Mouse (Mus musculus) hindbrain, embryonic 12.5 days (tissue): ENCODE results near the gene Foxc2. TPM values are rescaled to one million over a fixed set of nuclear protein-coding genes. Genes with fewer than 3 reads are reported as not detected.

ENCODE experiments used
- ATAC-seq: fragments of 200-750 bp; cut with Nextera tagmentation; 2 replicates; pipeline ENCODE4 v1.8.0; 2017; ENCODE audit warnings: moderate TSS enrichment; ENCODE audit not compliant: low FRiP score
- H3K27ac ChIP-seq: fragments of 300-500 bp; sonication (generic); 2 replicates; pipeline ENCODE4 v1.5.1; 2016; ENCODE audit warnings: mild to moderate bottlenecking
- H3K27me3 ChIP-seq: fragments of 300-500 bp; sonication (generic); 2 replicates; pipeline ENCODE4 v1.6.1; 2016; ENCODE audit warnings: mild to moderate bottlenecking
- H3K36me3 ChIP-seq: fragments of 300-500 bp; sonication (generic); 2 replicates; pipeline ENCODE4 v1.6.1; 2016; ENCODE audit warnings: mild to moderate bottlenecking
- H3K4me1 ChIP-seq: fragments of 300-500 bp; sonication (generic); 2 replicates; pipeline ENCODE4 v1.6.1; 2016
- H3K4me2 ChIP-seq: fragments of 300-500 bp; sonication (generic); replicated peaks from 2 replicates; pipeline ENCODE4 v1.6.1; 2016; ENCODE audit warnings: mild to moderate bottlenecking
- H3K4me3 ChIP-seq: fragments of 300-500 bp; sonication (generic); 2 replicates; pipeline ENCODE4 v1.5.1; 2016; ENCODE audit warnings: mild to moderate bottlenecking
- H3K9ac ChIP-seq: fragments of 300-500 bp; sonication (generic); 2 replicates; pipeline ENCODE4 v1.6.1; 2016; ENCODE audit warnings: mild to moderate bottlenecking, moderate library complexity
- H3K9me3 ChIP-seq: fragments of 300-500 bp; sonication (generic); replicated peaks from 2 replicates; pipeline ENCODE4 v1.6.1; 2016; ENCODE audit warnings: mild to moderate bottlenecking
- WGBS: fragments of 180-500 bp; shearing (Covaris S2); methylation state at CpG from one replicate; pipeline ENCODE4 v1.1.7; 2016; 5-methylcytosine and 5-hydroxymethylcytosine counted together
- polyA plus RNA-seq: library from polyadenylated mRNA; unstranded; fragments of >200 nt; fragmentation: Nextera tagmentation; extraction: Ambion mirVana; gene quantifications from 2 replicates; pipeline ENCODE4 v1.2.1, GENCODE M21; 2016

The Foxc2 gene
- polyA plus RNA-seq, 1 experiment from 2014 or later = 25.4 TPM

DNA sequence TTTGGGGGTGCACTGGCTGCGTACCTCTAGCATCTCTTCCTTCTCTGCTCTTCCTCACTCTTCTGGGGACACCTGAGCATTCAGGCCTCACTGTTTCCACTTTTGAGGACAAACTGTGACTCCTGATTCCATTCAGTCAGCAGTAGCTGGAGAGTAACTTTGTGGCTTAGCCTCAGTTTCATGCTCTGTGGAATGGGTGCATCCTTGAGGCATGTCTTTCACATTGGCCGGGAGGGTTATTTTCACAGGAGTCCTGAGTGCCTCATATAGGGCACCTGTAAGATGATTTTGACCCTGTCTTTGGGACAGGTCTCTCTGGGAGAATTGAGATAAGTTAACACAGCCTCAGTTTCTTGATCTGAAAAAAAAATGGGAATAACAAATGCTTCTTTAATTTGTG, 7.1 kb downstream of the Foxc2 start:
- peaks cover 98% of the 10 kb centered on the region for H3K27me3 ChIP-seq
- H3K4me2 ChIP-seq = no peak overlapping the region
- H3K4me1 ChIP-seq = peaks cover 11% of the 10 kb centered on the region
- WGBS = 39% methylated on average over 2 of the region's 2 CpGs
- H3K4me3 ChIP-seq = no peak overlapping the region
- no peak for ATAC-seq
- H3K27ac ChIP-seq = no peak overlapping the region
- no peak overlapping the region for H3K9ac ChIP-seq
- H3K36me3 ChIP-seq = no peaks in the 10 kb centered on the region
- H3K9me3 ChIP-seq = peaks cover 6% of the 10 kb centered on the region; the same call in 1 of the 2 replicates

DNA sequence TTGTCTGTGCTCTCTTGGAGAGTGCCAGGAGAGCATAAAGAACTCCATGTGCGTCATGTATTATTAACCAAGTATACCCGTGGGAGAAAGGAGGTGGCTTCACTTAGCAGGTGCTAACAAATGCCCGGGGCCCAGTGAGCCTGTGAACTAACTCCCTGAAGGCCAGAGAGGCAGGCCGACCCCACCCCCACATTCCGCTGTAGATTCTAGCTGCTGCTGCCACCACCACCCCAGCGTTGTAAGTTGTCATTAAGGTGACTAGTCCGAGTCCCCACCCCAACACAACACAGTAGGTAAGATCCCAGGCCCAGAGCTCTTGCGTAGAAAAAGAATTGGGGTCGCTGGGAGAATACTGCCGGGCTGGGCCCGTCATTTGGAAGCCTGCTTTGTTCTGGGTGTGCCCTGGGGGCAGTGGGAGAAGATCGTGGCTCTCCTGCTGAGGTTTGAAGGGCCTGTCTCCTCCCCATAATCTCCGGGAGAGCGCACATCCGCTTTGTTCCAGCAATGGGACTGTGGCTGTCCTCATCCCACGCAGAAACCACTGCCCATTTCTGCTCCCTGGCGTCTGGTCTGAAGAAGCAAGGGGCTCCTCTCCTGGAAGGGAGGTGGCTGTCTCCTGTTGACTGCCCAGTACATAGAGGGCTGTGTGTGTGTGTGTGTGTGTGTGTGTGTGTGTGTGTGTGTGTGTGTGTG, 8.7 kb downstream of the Foxc2 start:
- WGBS = 2% methylated on average over 17 of the region's 17 CpGs
- Histone ChIP-seq H3K27me3 (peaks cover 100% of the 10 kb centered on the region), H3K4me2 (peak overlapping the region; percentile 43), H3K9me3 (peaks cover 6% of the 10 kb centered on the region; the same call in 1 of the 2 replicates), H3K4me1 (peaks cover 22% of the 10 kb centered on the region), H3K36me3 (no peaks in the 10 kb centered on the region), H3K4me3 (no peak overlapping the region), H3K9ac (no peak overlapping the region), H3K27ac (no peak overlapping the region)
- ATAC-seq = 0 out of 2 replicates have a peak, but pooled peaks have one; percentile 11

DNA sequence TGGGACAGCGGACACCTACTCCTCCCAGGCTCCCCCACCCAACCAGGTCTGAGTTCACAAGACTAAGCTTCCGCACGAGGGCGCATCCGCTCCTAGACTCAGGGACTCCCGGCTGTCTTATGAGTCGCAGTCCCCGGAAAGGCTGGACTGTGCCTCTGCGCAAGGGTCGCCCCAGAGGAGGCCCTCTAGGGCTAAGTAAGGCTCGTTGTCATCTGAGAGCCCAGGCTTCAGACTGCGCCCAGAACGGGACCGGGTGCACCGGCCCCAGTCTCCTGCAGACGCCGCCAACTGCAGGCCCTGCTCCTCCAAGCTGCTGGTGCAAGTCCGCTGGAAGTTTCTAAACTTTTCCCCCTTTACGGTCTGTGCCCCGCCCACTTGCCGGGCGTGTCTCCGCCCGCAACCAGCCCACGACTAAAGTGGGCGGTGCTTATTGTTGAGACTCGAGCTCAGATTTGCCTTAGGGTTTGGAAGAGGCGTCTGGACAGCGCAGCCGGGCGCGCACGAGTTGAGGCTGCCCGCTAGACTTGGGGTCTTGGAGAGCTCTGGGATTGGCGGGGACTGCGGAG, 9.4 kb downstream of the Foxc2 start:
- Histone ChIP-seq H3K36me3 (no peaks in the 10 kb centered on the region), H3K4me2 (peak overlapping the region; percentile 43), H3K4me3 (peak overlapping the region; percentile 23), H3K9me3 (peaks cover 6% of the 10 kb centered on the region; the same call in 1 of the 2 replicates), H3K27me3 (peaks cover 100% of the 10 kb centered on the region), H3K9ac (no peak overlapping the region), H3K27ac (no peak overlapping the region), H3K4me1 (peaks cover 22% of the 10 kb centered on the region)
- WGBS = under 1% methylated on average over 35 of the region's 36 CpGs
- peak; percentile 54 for ATAC-seq

DNA sequence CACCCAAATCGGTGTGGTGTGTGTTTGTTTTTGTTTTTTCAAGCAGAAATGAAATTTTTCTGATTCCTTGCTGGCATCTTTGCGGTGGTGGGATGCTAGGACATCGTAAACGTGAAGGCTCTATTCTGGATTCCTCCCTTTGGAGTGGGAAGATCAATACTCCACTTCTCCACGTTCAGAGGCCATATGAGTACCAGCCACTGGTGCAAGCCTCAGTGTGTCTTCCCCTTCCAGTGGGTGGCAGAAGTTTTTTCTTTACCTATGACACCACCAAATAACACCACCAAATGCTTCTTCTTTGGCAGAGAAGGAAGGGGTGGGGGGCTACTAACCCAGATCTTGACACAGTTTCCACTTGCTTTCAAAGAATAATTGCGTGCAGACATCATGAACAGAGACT, 10.2 kb downstream of the Foxc2 start:
- H3K4me1 ChIP-seq = peaks cover 22% of the 10 kb centered on the region
- 4% methylated on average over 6 of the region's 6 CpGs for WGBS
- H3K9ac ChIP-seq = no peak overlapping the region
- H3K4me2 ChIP-seq = peak overlapping the region; percentile 43; the same call in 1 of the 2 replicates
- ATAC-seq = no peak
- peaks cover 6% of the 10 kb centered on the region; the same call in 1 of the 2 replicates for H3K9me3 ChIP-seq
- peaks cover 100% of the 10 kb centered on the region for H3K27me3 ChIP-seq
- H3K36me3 ChIP-seq = no peaks in the 10 kb centered on the region
- H3K27ac ChIP-seq = no peak overlapping the region
- H3K4me3 ChIP-seq = 0 out of 2 replicates have a peak overlapping the region, but pooled peaks have one; percentile 23

DNA sequence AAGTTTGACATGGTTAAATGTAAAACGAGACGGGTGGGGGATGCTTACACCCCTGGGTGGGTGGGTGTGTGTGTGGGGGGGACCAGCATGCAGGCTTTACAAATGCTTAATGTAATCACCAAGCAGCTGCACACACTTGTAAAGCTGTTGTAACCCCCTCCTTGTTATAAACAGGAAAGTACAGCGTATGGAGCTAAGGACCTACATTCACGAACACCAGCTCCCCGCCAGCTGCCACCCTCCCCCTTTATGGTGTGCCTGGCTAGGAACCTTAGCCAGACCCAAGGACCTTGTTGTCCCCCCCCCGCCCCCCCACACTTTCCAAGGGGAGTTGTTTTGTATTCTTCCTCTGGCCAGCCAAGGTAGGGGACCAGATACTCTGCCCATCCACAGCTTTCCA, 10.7 kb downstream of the Foxc2 start:
- no peaks in the 10 kb centered on the region for H3K36me3 ChIP-seq
- no peak overlapping the region for H3K9ac ChIP-seq
- no peak overlapping the region for H3K4me3 ChIP-seq
- no peak overlapping the region for H3K27ac ChIP-seq
- H3K4me2 ChIP-seq = no peak overlapping the region
- H3K9me3 ChIP-seq = peaks cover 6% of the 10 kb centered on the region; the same call in 1 of the 2 replicates
- peaks cover 22% of the 10 kb centered on the region for H3K4me1 ChIP-seq
- 7% methylated on average over 6 of the region's 6 CpGs for WGBS
- no peak for ATAC-seq
- peaks cover 98% of the 10 kb centered on the region for H3K27me3 ChIP-seq

DNA sequence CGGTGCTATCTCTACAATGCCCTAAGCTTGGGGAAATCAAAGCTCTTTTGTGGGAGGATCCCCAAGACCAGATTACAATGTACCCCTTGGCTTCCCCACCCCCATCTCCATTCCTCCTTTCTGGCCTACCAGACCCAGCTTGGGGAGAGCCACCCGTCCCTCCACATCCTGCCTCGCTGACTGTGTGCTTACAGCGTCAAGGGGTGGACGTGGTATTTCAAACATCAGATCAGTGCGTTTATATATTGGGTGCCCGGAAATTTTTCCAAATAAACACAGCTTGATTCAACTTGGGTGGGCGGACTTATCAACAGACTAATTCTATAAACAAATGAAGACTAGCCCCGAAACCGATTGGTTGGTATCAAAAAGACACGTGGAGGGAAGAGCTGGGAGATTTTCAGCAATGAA, 11.3 kb downstream of the Foxc2 start:
- WGBS = 7% methylated on average over 11 of the region's 11 CpGs
- H3K27ac ChIP-seq = no peak overlapping the region
- H3K36me3 ChIP-seq = no peaks in the 10 kb centered on the region
- no peak overlapping the region for H3K4me2 ChIP-seq
- H3K4me1 ChIP-seq = peaks cover 22% of the 10 kb centered on the region
- no peak overlapping the region for H3K4me3 ChIP-seq
- H3K9ac ChIP-seq = no peak overlapping the region
- peaks cover 6% of the 10 kb centered on the region; the same call in 1 of the 2 replicates for H3K9me3 ChIP-seq
- ATAC-seq = no peak
- peaks cover 98% of the 10 kb centered on the region for H3K27me3 ChIP-seq

DNA sequence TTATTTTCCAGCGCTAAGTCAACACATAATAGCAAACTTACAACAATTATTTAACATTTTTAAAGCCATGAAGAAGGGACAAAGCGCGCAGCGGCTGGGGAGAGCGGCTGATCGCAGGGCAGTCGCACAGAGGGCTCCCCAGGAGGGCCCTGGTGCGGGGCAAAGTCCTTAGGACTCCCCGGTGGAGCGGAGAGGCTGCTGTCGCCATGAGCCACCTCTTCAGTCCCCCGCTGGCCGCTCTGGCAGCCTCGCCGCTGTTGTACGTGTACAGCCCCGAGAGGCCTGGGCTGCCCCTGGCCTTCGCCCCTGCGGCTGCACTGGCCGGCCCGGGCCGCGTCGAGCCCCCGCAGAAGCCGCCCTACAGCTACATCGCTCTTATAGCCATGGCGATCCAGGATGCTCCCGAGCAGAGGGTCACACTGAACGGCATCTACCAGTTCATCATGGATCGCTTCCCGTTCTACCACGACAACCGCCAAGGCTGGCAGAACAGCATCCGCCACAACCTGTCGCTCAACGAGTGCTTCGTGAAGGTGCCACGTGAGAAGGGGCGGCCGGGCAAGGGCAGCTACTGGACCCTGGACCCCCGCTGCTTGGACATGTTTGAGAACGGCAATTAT, 11.9 kb downstream of the Foxc2 start, which contains the start of gene Foxl1:
Gene Foxl1 (plus strand): TSS at position 185 of the 620 bp plus-strand sequence.
- H3K4me2 ChIP-seq = peak within 1 kb of the TSS; percentile 33
- H3K4me1 ChIP-seq = peaks cover 22% of the 10 kb centered on the region
- peaks cover 97% of the 10 kb centered on the region for H3K27me3 ChIP-seq
- peaks cover 6% of the 10 kb centered on the region; the same call in 1 of the 2 replicates for H3K9me3 ChIP-seq
- peak within 1 kb of the TSS; percentile 13 for H3K4me3 ChIP-seq
- no peaks in the 10 kb centered on the region for H3K36me3 ChIP-seq
- H3K9ac ChIP-seq = no peak within 1 kb of the TSS
- no peak for ATAC-seq
- WGBS = under 1% methylated on average over 43 of the region's 43 CpGs
- H3K27ac ChIP-seq = no peak within 1 kb of the TSS

DNA sequence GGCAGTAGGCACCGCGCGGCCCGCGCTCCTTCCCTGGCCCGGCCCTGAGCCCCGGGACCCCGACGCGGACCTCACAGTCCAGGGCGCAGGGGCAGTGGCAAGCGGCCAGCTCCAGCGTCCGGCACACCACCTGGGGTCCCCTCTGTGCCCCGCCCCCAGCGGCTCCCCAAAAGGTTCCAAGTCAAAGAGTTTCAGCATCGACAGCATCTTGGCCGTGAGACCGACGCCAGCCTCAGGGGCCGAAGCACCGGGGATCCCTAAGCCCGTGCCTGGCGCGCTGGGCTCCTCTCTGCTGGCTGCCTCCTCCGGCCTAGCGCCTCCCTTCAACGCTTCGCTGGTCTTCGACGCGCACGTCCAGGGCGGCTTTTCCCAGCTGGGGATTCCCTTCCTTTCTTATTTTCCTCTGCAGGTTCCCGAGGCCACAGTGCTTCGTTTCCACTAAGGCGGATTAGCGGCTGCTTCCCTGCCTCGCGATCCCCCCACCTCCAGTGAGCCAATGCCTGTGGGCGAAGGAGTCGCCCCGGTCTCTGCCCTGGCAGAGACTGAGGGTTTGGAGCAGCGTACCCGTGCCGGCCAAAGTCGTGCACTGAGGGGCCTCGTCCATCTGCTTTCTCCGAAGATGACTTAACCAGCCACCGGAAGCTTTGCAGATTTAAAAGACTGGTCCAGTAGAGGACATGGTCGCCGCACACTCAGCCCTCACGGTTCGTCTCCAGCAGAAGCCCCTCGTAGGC, 12.7 kb downstream of the Foxc2 start:
- no peak overlapping the region for H3K9ac ChIP-seq
- no peaks in the 10 kb centered on the region for H3K36me3 ChIP-seq
- H3K27me3 ChIP-seq = peaks cover 93% of the 10 kb centered on the region
- peak overlapping the region; percentile 13 for H3K4me3 ChIP-seq
- peak overlapping the region; percentile 33 for H3K4me2 ChIP-seq
- peaks cover 22% of the 10 kb centered on the region for H3K4me1 ChIP-seq
- 1% methylated on average over 55 of the region's 55 CpGs for WGBS
- H3K27ac ChIP-seq = no peak overlapping the region
- peaks cover 6% of the 10 kb centered on the region; the same call in 1 of the 2 replicates for H3K9me3 ChIP-seq
- no peak for ATAC-seq

DNA sequence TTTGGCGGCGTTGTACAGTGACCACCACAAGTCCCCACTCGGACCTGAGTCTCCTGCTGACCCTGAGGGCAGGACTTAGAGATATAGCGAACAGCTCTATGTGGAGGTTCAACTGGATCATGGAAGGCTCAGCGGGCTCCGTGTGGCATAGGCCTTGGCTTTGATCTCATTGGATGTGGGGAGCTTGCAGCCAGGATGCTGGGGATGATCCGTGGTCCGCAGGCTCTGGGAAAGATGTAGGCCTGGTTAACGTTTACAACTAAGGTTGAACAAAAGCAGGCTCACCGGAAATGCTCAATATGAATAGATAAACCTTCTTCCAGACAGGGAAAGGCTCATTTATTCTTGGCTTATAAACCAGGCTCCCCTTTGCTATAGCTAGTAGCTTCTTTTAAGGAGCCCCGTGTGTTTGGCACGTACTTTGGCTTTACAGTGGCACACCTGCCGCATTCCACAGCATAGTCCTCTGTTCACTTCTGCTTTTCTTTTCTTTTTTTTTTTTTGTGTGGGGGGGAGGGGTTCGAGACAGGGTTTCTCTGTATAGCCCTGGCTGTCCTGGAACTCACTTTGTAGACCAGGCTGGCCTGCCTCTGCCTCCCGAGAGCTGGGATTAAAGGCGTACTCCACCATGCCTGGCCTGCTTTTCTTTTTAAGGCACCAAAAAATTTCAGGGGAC, 13.4 kb downstream of the Foxc2 start:
- peaks cover 2% of the 10 kb centered on the region; the same call in 1 of the 2 replicates for H3K9me3 ChIP-seq

DNA sequence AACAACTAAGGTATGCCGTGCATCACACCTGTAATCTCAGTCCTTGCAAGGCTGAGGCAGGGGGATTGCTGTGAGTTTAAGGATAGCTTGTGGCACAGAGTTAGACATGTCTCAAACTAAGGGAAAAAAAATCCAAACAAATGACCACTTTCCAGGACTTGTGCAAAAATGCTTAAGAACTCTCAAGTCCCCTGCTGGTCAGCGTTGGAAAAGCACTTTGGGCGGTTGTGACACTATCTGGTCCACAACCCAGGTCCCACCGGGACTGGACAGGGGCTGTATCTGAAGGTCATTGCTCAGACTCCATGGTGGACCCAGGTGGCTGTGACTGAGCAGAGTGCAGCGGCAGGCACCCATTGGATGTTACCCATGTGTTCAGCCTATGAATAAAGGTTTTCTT, 14.6 kb downstream of the Foxc2 start:
- WGBS = 36% methylated on average over 5 of the region's 5 CpGs
- peaks cover 19% of the 10 kb centered on the region for H3K4me1 ChIP-seq
- no peak for ATAC-seq

More for the DNA sequence above, 13.4 kb downstream of the Foxc2 start:
- H3K4me3 ChIP-seq = no peak overlapping the region
- no peak overlapping the region for H3K27ac ChIP-seq
- WGBS = 18% methylated on average over 16 of the region's 16 CpGs
- peaks cover 22% of the 10 kb centered on the region for H3K4me1 ChIP-seq
- H3K9ac ChIP-seq = no peak overlapping the region
- no peak overlapping the region for H3K4me2 ChIP-seq
- H3K36me3 ChIP-seq = no peaks in the 10 kb centered on the region
- peaks cover 89% of the 10 kb centered on the region for H3K27me3 ChIP-seq
- no peak for ATAC-seq

DNA sequence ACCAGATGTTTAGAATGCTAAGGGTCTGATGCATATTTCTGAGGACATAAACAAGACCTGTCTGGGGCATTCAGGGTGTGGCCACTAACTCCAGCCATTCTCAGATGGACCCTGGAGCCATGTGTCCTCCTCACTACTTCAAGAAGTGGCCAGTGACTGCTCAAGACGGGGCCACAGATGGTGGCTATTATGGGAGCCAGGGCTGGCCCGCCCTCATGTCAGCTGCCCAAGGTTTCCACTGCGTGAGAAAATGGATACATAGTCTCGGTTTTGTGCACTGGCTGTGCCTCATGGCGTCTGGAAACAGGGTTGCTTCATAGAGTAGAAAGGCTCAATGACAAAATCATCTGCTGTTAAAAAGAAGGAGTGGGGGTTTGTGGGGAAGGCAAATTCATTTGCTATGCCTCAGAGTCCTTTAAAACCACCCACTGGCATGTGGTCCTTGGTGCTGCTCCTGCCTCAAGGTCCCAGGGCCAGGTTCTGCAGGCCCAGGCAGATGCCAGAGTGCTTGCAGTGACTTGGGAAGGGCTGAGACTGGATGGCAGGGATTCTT, 17.1 kb downstream of the Foxc2 start:
- Histone ChIP-seq H3K27me3 (peaks cover 57% of the 10 kb centered on the region), H3K4me3 (no peak overlapping the region), H3K4me1 (peaks cover 11% of the 10 kb centered on the region), H3K9me3 (0 out of 2 replicates have a peak, but pooled peaks cover 8% of the 10 kb centered on the region), H3K27ac (no peak overlapping the region), H3K4me2 (no peak overlapping the region), H3K9ac (no peak overlapping the region), H3K36me3 (no peaks in the 10 kb centered on the region)
- no peak for ATAC-seq
- 61% methylated on average over 5 of the region's 5 CpGs for WGBS

More for the DNA sequence above, 14.6 kb downstream of the Foxc2 start:
- no peak overlapping the region for H3K9ac ChIP-seq
- H3K27ac ChIP-seq = no peak overlapping the region
- no peak overlapping the region for H3K4me3 ChIP-seq
- no peaks in the 10 kb centered on the region for H3K36me3 ChIP-seq
- H3K27me3 ChIP-seq = peaks cover 82% of the 10 kb centered on the region
- no peak overlapping the region for H3K4me2 ChIP-seq
- no peaks in the 10 kb centered on the region for H3K9me3 ChIP-seq
